Mouse (Mus musculus) midbrain, embryonic 16.5 days (tissue): ENCODE data around the gene Ccdc77. TPM values are rescaled to one million over a fixed set of nuclear protein-coding genes. Genes with fewer than 3 reads are reported as not detected.

Experiments used
- ATAC-seq: fragments of 200-750 bp; cut with Nextera tagmentation; 2 replicates; pipeline ENCODE4 v1.8.0; 2017; ENCODE audit warnings: moderate TSS enrichment
- H3K27ac ChIP-seq: fragments of 300-500 bp; sonication (generic); 2 replicates; pipeline ENCODE4 v1.5.1; 2014; ENCODE audit warnings: mild to moderate bottlenecking, low read length, mixed read lengths
- H3K27me3 ChIP-seq: fragments of 300-500 bp; sonication (generic); 2 replicates; pipeline ENCODE4 v1.6.1; 2014; ENCODE audit warnings: low read depth, low read length, mixed read lengths; ENCODE audit not compliant: control insufficient read depth, insufficient read depth
- H3K36me3 ChIP-seq: fragments of 300-500 bp; sonication (generic); 2 replicates; pipeline ENCODE4 v1.6.1; 2014; ENCODE audit warnings: mild to moderate bottlenecking, low read length, moderate library complexity, mixed read lengths; ENCODE audit not compliant: control insufficient read depth, insufficient read depth
- H3K4me1 ChIP-seq: fragments of 300-500 bp; sonication (generic); 2 replicates; pipeline ENCODE4 v1.6.1; 2014; ENCODE audit warnings: mild to moderate bottlenecking, low read length, mixed read lengths; ENCODE audit not compliant: control insufficient read depth, insufficient read depth
- H3K4me2 ChIP-seq: fragments of 300-500 bp; sonication (generic); 2 replicates; pipeline ENCODE4 v1.6.1; 2014; ENCODE audit warnings: mild to moderate bottlenecking, low read length, mixed read lengths
- H3K4me3 ChIP-seq: fragments of 300-500 bp; sonication (generic); 2 replicates; pipeline ENCODE4 v1.5.1; 2014; ENCODE audit warnings: low read depth, mild to moderate bottlenecking, low read length, moderate library complexity, mixed read lengths
- H3K9ac ChIP-seq: fragments of 300-500 bp; sonication (generic); 2 replicates; pipeline ENCODE4 v1.6.1; 2014; ENCODE audit warnings: low read depth, low read length, mixed read lengths
- H3K9me3 ChIP-seq: fragments of 300-500 bp; sonication (generic); replicated peaks from 2 replicates; pipeline ENCODE4 v1.6.1; 2014; ENCODE audit warnings: mild to moderate bottlenecking, low read length, mixed read lengths; ENCODE audit not compliant: control insufficient read depth, poor library complexity, severe bottlenecking
- WGBS: fragments of 180-500 bp; shearing (Covaris S2); extraction: QIAGEN DNeasy Blood & Tissue Kit; methylation state at CpG from one replicate; pipeline ENCODE4 v1.1.7; 2014; 5-methylcytosine and 5-hydroxymethylcytosine counted together
- polyA plus RNA-seq: library from polyadenylated mRNA; unstranded; fragments of >200 nt; fragmentation: Nextera tagmentation; extraction: Ambion mirVana; gene quantifications from 2 replicates; pipeline ENCODE4 v1.2.1, GENCODE M21; 2015

Ccdc77 gene
- polyA plus RNA-seq, 1 experiment from 2014 or later = 10.5 TPM

DNA sequence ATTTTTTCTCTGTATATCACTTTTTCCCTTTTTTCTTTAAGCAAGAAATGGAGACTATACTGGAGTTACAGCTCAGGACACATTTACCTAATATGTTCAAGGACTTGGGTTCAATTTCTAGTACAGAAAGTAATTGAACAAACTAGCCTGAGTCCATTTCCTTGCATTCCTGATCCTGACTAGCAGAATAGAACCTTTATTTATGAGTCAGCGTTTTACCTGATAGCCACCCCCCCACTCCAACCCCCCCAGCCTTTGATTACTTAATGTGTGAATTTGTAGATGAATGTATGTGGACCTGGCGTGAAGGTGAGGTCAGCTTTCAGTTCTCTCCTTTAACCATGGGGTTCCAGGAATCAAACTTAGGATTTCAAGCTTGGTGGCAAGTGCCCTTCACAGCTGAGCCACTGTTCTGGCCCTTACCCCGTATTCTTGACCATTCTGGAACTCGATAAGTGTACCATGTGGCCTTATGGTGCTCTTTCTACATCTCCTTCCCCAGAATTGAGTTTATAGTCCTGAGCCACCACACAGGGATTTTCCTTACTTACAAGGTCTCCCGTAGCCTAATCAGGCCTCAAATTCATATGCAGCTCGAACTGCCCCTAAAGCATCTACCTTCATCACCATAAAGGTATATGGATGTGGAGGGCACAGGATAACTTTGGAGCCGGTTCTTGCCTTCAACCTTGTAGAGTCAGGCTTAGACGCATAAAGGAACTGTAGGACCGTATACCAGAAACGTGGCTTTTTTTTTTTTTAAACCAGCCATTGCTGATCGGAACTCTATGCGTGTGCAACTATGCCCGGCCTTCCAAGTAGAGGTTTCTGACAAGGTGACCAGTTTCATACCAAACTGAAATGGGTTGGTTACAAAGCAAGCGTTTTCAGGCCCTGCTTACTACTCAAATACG lies 1.1 kb downstream of the Ccdc77 start:
- no peaks in the 10 kb centered on the region for H3K36me3 ChIP-seq
- no peak; the same call in 1 of the 2 replicates for ATAC-seq
- H3K9ac ChIP-seq = peak overlapping the region; percentile 94
- H3K27ac ChIP-seq = peak overlapping the region; percentile 86
- no peaks in the 10 kb centered on the region for H3K27me3 ChIP-seq
- H3K9me3 ChIP-seq = no peaks in the 10 kb centered on the region
- WGBS = 25% methylated on average over 15 of the region's 15 CpGs
- peaks cover 20% of the 10 kb centered on the region for H3K4me1 ChIP-seq
- peak overlapping the region; percentile 98 for H3K4me3 ChIP-seq
- peak overlapping the region; percentile 82 for H3K4me2 ChIP-seq

DNA sequence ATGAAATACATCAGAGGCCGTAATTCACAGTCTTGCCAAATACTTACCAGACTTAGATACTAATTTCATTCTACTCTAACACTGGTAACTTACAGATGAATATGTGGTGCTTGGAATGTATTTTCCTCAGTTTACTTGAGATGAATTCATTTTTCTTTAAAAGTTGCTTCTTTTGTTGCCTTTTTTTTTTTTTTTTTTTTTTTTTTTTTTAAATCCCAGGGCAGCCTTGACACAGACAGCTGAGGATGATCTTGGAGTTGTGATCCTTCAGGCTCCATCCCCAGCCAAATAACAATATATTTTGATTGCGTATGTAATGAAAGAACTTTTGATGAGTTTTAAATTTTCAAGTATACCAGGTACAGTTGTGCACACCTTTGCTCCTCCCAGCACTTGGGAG lies 2.0 kb downstream of the Ccdc77 start:
- WGBS = 97% methylated on average over 2 of the region's 2 CpGs
- H3K4me1 ChIP-seq = peaks cover 20% of the 10 kb centered on the region
- H3K27me3 ChIP-seq = no peaks in the 10 kb centered on the region
- H3K9ac ChIP-seq = no peak overlapping the region
- no peak overlapping the region for H3K4me3 ChIP-seq
- no peak overlapping the region for H3K27ac ChIP-seq
- ATAC-seq = no peak
- no peaks in the 10 kb centered on the region for H3K36me3 ChIP-seq
- H3K4me2 ChIP-seq = no peak overlapping the region
- no peaks in the 10 kb centered on the region for H3K9me3 ChIP-seq

DNA sequence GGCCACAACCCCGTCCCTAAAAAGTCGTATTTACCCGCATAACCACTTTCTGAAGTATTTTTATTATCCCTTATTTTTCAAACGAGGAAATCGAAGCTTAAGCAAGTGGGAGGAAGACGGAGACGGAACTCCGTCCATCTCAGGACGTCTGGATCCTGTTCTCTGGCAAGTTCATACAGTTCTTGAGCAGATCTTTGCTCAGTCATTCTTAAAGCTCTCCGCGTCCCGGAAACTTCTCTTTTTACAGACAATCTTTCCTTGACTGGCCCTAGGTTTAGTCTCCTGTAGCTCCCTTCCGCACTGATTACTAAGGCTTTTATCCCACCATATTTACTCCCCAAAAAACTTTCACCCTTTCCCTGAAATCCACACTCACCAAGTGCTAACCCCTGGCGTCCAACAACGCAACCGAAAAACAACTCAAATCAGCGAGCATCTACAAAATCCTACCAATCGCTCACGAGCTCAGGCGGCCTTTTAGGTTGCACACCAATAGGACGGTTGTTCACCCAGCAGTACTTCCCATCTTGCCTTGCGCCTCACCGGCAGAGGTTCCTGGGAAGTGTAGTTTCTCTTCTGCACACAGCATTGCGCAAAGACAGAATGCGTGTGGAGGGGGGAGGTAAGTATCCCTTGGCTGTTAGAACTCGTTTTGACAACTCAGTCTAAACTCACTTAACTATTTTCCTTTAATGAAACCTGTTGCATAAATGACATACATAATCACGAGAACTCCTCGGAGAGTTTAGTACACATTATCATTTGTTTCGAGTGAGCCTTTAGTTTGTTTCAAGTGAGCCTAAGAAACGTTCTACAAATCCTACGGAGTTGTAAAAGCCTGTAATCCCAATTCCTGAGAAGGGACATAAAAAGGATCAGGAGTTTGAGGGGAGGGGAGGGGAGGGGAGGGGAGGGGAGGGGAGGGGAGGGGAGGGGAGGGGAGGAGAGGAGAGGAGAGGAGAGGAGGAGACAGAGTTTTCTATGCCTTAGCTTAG lies 6.9 kb downstream of the Ccdc77 start:
- peaks cover 6% of the 10 kb centered on the region for H3K4me1 ChIP-seq
- no peaks in the 10 kb centered on the region for H3K27me3 ChIP-seq
- H3K9ac ChIP-seq = peak overlapping the region; percentile 45
- ATAC-seq = peak; percentile 99
- peak overlapping the region; percentile 59 for H3K4me3 ChIP-seq
- 2% methylated on average over 31 of the region's 31 CpGs for WGBS
- H3K36me3 ChIP-seq = no peaks in the 10 kb centered on the region
- peak overlapping the region; percentile 39 for H3K27ac ChIP-seq
- no peaks in the 10 kb centered on the region for H3K9me3 ChIP-seq
- H3K4me2 ChIP-seq = peak overlapping the region; percentile 66

DNA sequence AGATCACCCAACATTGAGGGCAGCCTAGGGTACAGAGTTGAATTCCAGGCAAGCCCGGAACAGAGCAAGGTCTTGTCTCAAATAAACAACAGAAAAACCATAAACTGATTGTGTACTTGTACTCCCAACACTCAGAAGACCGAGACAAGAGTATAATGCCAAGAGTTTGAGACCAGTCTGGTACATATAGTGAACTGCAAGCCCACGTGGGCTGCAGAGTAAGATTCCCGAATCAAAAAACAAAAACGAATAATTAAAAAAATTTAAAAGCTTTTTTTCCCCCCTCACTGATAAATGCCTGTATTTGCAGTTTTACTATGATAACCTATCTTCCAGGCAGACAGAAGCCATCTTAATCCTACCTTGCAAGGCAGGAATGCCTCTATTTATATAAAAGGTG lies 7.7 kb downstream of the Ccdc77 start:
- no peaks in the 10 kb centered on the region for H3K27me3 ChIP-seq
- peak overlapping the region; percentile 45; the same call in 1 of the 2 replicates for H3K9ac ChIP-seq
- no peak overlapping the region for H3K27ac ChIP-seq
- H3K4me2 ChIP-seq = peak overlapping the region; percentile 66
- no peaks in the 10 kb centered on the region for H3K36me3 ChIP-seq
- peaks cover 6% of the 10 kb centered on the region for H3K4me1 ChIP-seq
- no peaks in the 10 kb centered on the region for H3K9me3 ChIP-seq
- peak overlapping the region; percentile 59 for H3K4me3 ChIP-seq
- WGBS = 44% methylated on average over 5 of the region's 5 CpGs
- ATAC-seq = no peak

DNA sequence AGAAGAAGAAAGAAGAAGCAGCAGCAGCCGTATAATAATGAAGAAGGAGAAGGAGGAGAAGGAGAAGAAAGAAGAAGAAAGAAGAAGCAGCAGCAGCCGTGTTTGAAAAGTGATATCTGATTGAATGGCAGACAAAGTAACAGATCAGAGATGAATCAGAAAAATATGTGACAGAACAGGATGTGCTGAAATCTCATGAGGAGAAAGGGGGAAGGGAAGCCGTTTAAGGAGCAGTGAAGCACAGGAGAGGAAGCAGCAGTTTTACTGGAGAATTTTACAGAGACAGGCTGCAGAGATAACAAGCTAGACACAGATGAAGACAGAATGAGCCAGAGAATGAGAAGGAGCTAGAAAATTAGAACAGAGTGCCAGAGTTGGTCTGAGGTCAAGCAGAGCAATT lies 15.2 kb downstream of the Ccdc77 start:
- ATAC-seq = no peak
- no peaks in the 10 kb centered on the region for H3K4me1 ChIP-seq
- H3K4me2 ChIP-seq = no peak overlapping the region
- H3K36me3 ChIP-seq = peaks cover 5% of the 10 kb centered on the region; the same call in 1 of the 2 replicates
- H3K27ac ChIP-seq = no peak overlapping the region
- no peak overlapping the region for H3K9ac ChIP-seq
- H3K4me3 ChIP-seq = no peak overlapping the region
- 90% methylated on average over 3 of the region's 3 CpGs for WGBS
- no peaks in the 10 kb centered on the region for H3K27me3 ChIP-seq
- no peaks in the 10 kb centered on the region for H3K9me3 ChIP-seq

DNA sequence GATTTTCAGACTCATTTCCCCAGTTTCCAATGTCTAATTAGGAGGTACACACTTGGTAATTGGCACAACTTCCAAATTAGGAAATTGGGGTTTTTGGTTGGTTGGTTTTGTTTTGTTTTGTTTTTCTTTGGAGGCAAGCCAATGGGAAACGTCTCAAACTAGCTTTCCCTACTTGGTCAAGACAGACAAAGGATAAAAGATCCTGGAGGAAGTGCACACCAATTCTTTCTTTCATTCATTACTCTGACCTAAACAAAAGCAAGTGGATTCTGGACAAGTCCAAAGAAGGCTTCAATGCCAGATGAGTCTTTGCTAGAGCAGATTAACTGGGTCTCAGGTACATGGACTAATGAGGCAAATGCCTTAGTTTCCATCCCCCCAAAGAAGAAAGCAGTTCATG lies 20.2 kb downstream of the Ccdc77 start:
- Histone ChIP-seq H3K27ac (no peak overlapping the region), H3K4me1 (no peaks in the 10 kb centered on the region), H3K4me2 (no peak overlapping the region), H3K9ac (no peak overlapping the region), H3K4me3 (no peak overlapping the region), H3K9me3 (no peaks in the 10 kb centered on the region), H3K27me3 (no peaks in the 10 kb centered on the region), H3K36me3 (peaks cover 5% of the 10 kb centered on the region; the same call in 1 of the 2 replicates)
- ATAC-seq = no peak
- 60% methylated on average over 1 of the region's 1 CpGs for WGBS

DNA sequence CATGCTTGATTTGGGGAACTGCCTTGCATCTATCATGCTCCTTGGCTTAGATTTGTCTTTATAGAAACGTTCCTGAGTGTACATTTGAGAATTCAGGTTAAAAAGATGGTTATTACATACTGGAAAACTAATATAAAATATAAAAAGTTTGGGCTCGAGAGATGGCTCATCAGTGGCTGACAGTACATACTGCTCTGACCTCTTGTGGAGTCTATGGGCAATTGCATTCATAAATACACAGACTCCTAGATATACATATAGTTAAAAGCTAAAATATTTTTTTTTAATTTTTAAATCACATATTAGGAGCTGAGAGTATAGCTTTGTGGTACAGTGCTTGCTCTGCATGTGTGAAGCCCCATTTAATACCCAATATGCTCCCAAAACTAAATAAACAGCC lies 31.8 kb downstream of the Ccdc77 start:
- Histone ChIP-seq H3K27me3 (no peaks in the 10 kb centered on the region), H3K4me1 (no peaks in the 10 kb centered on the region), H3K9ac (no peak overlapping the region), H3K4me3 (no peak overlapping the region), H3K27ac (no peak overlapping the region), H3K36me3 (peaks cover 5% of the 10 kb centered on the region), H3K4me2 (no peak overlapping the region), H3K9me3 (no peaks in the 10 kb centered on the region)
- 83% methylated on average over 2 of the region's 2 CpGs for WGBS
- no peak for ATAC-seq

DNA sequence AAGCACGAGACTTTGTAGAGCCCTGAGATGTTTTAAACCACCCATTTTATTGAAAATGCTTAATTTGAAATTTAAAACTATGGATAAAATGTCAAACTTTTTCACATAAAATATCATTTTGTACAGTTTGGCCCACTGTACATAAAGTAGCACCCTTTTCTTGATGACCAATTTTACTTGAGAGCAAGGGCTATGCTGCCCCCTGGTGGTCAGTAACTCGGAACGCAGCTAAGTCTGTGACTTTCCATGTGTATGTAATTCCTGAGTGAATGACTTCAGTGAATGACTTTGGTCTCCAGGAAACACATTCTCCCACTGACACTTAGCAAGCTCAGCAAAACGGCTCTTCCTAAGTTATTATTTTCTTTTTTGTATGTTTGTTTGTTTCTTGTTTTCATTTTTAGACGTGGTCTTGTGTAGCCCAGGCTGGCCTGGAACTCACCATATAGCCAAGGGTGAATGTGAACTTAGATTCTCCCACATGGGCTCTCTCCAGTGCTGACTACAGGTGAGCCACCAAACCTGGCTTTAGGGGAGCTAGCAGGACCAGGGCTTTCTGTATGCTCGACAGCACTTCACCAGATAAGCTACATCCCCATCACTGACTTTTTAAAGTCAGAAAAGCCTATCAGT lies 39.8 kb downstream of the Ccdc77 start:
- Histone ChIP-seq H3K9ac (no peak overlapping the region), H3K9me3 (no peaks in the 10 kb centered on the region), H3K27me3 (no peaks in the 10 kb centered on the region), H3K4me3 (no peak overlapping the region), H3K27ac (no peak overlapping the region), H3K4me2 (no peak overlapping the region), H3K36me3 (no peaks in the 10 kb centered on the region), H3K4me1 (no peaks in the 10 kb centered on the region)
- whole genome bisulfite sequencing = 29% methylated on average over 6 of the region's 6 CpGs
- ATAC-seq = no peak; the same call in 1 of the 2 replicates
